Mouse (Mus musculus) cerebellum, adult 11 months (tissue): ENCODE results near the gene Clec2g.
"Not testable (repeated sequence)": the region's sequence is repeated elsewhere in the genome, so short reads cannot be mapped to it uniquely, and the experiment has no call there.

Experiments
- DNase-seq: peaks from one replicate; pipeline ENCODE4 v3.0.0; 2022

The Clec2g gene

GRCm38 (mm10) chr6:128934081-128934480, at the start of gene Clec2g:
TSS of gene Clec2g (plus strand) at chr6:128934381.
- not testable (repeated sequence) for DNase-seq

- not testable (repeated sequence) for DNase-seq
These were observed 46.9 kb upstream of the Clec2g start, which contains the start of gene Clec2i for GRCm38 (mm10) chr6:128887091-128887790. TSS of gene Clec2i (plus strand) at chr6:128887588.

GRCm38 (mm10) chr6:128888834-128889233, 45.3 kb upstream of the Clec2g start:
- no peak for DNase-seq

- no peak for DNase-seq
These were observed 43.2 kb upstream of the Clec2g start, which contains the start of gene BC035044 for GRCm38 (mm10) chr6:128890948-128891355. TSS of gene BC035044 (minus strand) at chr6:128891126.

- no peak for DNase-seq
These were observed 38.7 kb upstream of the Clec2g start for GRCm38 (mm10) chr6:128895404-128896001.

- DNase-seq, result no peak
These were observed 34.1 kb upstream of the Clec2g start for GRCm38 (mm10) chr6:128900044-128900443.

GRCm38 (mm10) chr6:128900796-128901552, 33.2 kb upstream of the Clec2g start:
- not testable (repeated sequence) for DNase-seq

GRCm38 (mm10) chr6:128913598-128914254, 20.5 kb upstream of the Clec2g start:
- DNase-seq, result no peak

GRCm38 (mm10) chr6:128917322-128917721, 16.9 kb upstream of the Clec2g start:
- DNase-seq, result no peak

- no peak for DNase-seq
These were observed 1.1 kb upstream of the Clec2g start for GRCm38 (mm10) chr6:128933050-128933449.

- DNase-seq, result not testable (repeated sequence)
These were observed 1.9 kb downstream of the Clec2g start for GRCm38 (mm10) chr6:128935889-128936665.

GRCm38 (mm10) chr6:128941646-128942421, 7.7 kb downstream of the Clec2g start:
- DNase-seq, result no peak

- DNase-seq, result no peak
These were observed 11.4 kb downstream of the Clec2g start for GRCm38 (mm10) chr6:128945564-128945963.

GRCm38 (mm10) chr6:128961110-128961509, 26.9 kb downstream of the Clec2g start:
- no peak for DNase-seq

- DNase-seq, result not testable (repeated sequence)
These were observed 27.9 kb downstream of the Clec2g start for GRCm38 (mm10) chr6:128962108-128962507.

- DNase-seq, result no peak
These were observed 30.3 kb downstream of the Clec2g start for GRCm38 (mm10) chr6:128964519-128964918.

- DNase-seq, result no peak
These were observed 34.3 kb downstream of the Clec2g start for GRCm38 (mm10) chr6:128968463-128968862.

GRCm38 (mm10) chr6:128969741-128970140, 35.6 kb downstream of the Clec2g start:
- DNase-seq, result no peak

- not testable (repeated sequence) for DNase-seq
These were observed 36.6 kb downstream of the Clec2g start for GRCm38 (mm10) chr6:128970508-128971393.

GRCm38 (mm10) chr6:128971394-128972039, 37.3 kb downstream of the Clec2g start:
- DNase-seq, result no peak
